Mouse (Mus musculus) forebrain, embryonic 12.5 days (tissue): ENCODE data around the gene Mylip. TPM values are rescaled to one million over a fixed set of nuclear protein-coding genes. Genes with fewer than 3 reads are reported as not detected.
A peak's percentile ranks its signal among the peaks of the same experiment; 100 is the strongest.

ENCODE experiments used
- ATAC-seq: fragments of 200-750 bp; cut with Nextera tagmentation; 2 replicates; pipeline ENCODE4 v1.8.0; 2017; ENCODE audit warnings: moderate TSS enrichment; ENCODE audit not compliant: low FRiP score
- H3K27ac ChIP-seq: fragments of 300-500 bp; sonication (generic); 2 replicates; pipeline ENCODE4 v1.5.1; 2016; ENCODE audit warnings: mild to moderate bottlenecking
- H3K27me3 ChIP-seq: fragments of 300-500 bp; sonication (generic); 2 replicates; pipeline ENCODE4 v1.6.1; 2016; ENCODE audit warnings: mild to moderate bottlenecking
- H3K36me3 ChIP-seq: fragments of 300-500 bp; sonication (generic); replicated peaks from 2 replicates; pipeline ENCODE4 v1.6.1; 2016; ENCODE audit warnings: mild to moderate bottlenecking
- H3K4me1 ChIP-seq: fragments of 300-500 bp; sonication (generic); 2 replicates; pipeline ENCODE4 v1.6.1; 2016
- H3K4me2 ChIP-seq: fragments of 300-500 bp; sonication (generic); 2 replicates; pipeline ENCODE4 v1.6.1; 2016; ENCODE audit warnings: mild to moderate bottlenecking, moderate library complexity
- H3K4me3 ChIP-seq: fragments of 300-500 bp; sonication (generic); replicated peaks from 2 replicates; pipeline ENCODE4 v1.5.1; 2016; ENCODE audit warnings: mild to moderate bottlenecking
- H3K9ac ChIP-seq: fragments of 300-500 bp; sonication (generic); 2 replicates; pipeline ENCODE4 v1.6.1; 2016; ENCODE audit warnings: mild to moderate bottlenecking
- H3K9me3 ChIP-seq: fragments of 300-500 bp; sonication (generic); 2 replicates; pipeline ENCODE4 v1.6.1; 2016
- WGBS: fragments of 180-500 bp; shearing (Covaris S2); methylation state at CpG from one replicate; pipeline ENCODE4 v1.1.7; 2016; 5-methylcytosine and 5-hydroxymethylcytosine counted together
- polyA plus RNA-seq: library from polyadenylated mRNA; unstranded; fragments of >200 nt; fragmentation: Nextera tagmentation; extraction: Ambion mirVana; gene quantifications from 2 replicates; pipeline ENCODE4 v1.2.1, GENCODE M21; 2016

The Mylip gene
- polyA plus RNA-seq, 1 experiment from 2014 or later, result 6.8 TPM

DNA sequence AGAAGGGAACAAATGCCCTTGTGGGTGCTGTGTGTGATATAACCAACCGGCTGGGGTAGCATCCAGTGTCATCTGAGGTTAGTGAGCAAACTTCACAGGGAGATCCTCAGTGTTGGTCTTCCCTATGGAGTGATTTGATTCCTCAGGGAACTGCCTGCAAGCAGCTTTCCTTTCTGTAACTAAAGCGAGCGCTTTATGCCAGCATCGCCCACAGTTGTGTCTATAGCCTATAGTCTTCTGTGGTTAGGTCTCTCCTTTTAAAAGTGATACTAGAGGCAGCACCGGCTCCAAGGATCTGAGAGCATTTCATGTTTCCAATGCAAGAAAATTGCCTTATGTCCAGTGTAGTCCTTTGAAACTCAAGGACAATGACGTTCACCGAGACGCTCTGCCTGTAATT, 54.7 kb downstream of the Mylip start:
- H3K4me3 ChIP-seq, result no peak overlapping the region
- H3K4me2 ChIP-seq, result no peak overlapping the region
- H3K9ac ChIP-seq, result no peak overlapping the region
- no peaks in the 10 kb centered on the region for H3K9me3 ChIP-seq
- H3K27me3 ChIP-seq, result peaks cover 4% of the 10 kb centered on the region; the same call in 1 of the 2 replicates
- H3K4me1 ChIP-seq, result 0 out of 2 replicates have a peak, but pooled peaks cover 3% of the 10 kb centered on the region
- H3K36me3 ChIP-seq, result no peaks in the 10 kb centered on the region
- ATAC-seq, result no peak
- WGBS, result 69% methylated on average over 8 of the region's 8 CpGs
- H3K27ac ChIP-seq, result no peak overlapping the region; the same call in 1 of the 2 replicates

- WGBS, result 76% methylated on average over 9 of the region's 9 CpGs
- H3K27me3 ChIP-seq, result peaks cover 4% of the 10 kb centered on the region; the same call in 1 of the 2 replicates
- H3K9ac ChIP-seq, result no peak overlapping the region
- no peak for ATAC-seq
- H3K27ac ChIP-seq, result no peak overlapping the region; the same call in 1 of the 2 replicates
- 0 out of 2 replicates have a peak, but pooled peaks cover 3% of the 10 kb centered on the region for H3K4me1 ChIP-seq
- H3K36me3 ChIP-seq, result no peaks in the 10 kb centered on the region
- H3K4me2 ChIP-seq, result no peak overlapping the region
- H3K4me3 ChIP-seq, result no peak overlapping the region
- no peaks in the 10 kb centered on the region for H3K9me3 ChIP-seq
These were observed 55.1 kb downstream of the Mylip start for GRCm38 (mm10) chr13:45444652-45445051.

GRCm38 (mm10) chr13:45446636-45447035, 57.1 kb downstream of the Mylip start:
- Histone ChIP-seq H3K27me3 (peaks cover 4% of the 10 kb centered on the region; the same call in 1 of the 2 replicates), H3K4me1 (0 out of 2 replicates have a peak, but pooled peaks cover 3% of the 10 kb centered on the region), H3K4me3 (no peak overlapping the region), H3K36me3 (no peaks in the 10 kb centered on the region), H3K4me2 (no peak overlapping the region), H3K27ac (no peak overlapping the region), H3K9me3 (no peaks in the 10 kb centered on the region), H3K9ac (no peak overlapping the region)
- no peak for ATAC-seq
- 84% methylated on average over 1 of the region's 1 CpGs for WGBS

- H3K9ac ChIP-seq, result no peak overlapping the region
- no peak overlapping the region for H3K27ac ChIP-seq
- no peak overlapping the region for H3K4me2 ChIP-seq
- ATAC-seq, result no peak
- WGBS, result 72% methylated on average over 7 of the region's 7 CpGs
- H3K9me3 ChIP-seq, result no peaks in the 10 kb centered on the region
- no peaks in the 10 kb centered on the region for H3K36me3 ChIP-seq
- H3K4me1 ChIP-seq, result peaks cover 13% of the 10 kb centered on the region
- H3K4me3 ChIP-seq, result no peak overlapping the region
- H3K27me3 ChIP-seq, result no peaks in the 10 kb centered on the region
These were observed 62.9 kb downstream of the Mylip start for GRCm38 (mm10) chr13:45452437-45452836.

DNA sequence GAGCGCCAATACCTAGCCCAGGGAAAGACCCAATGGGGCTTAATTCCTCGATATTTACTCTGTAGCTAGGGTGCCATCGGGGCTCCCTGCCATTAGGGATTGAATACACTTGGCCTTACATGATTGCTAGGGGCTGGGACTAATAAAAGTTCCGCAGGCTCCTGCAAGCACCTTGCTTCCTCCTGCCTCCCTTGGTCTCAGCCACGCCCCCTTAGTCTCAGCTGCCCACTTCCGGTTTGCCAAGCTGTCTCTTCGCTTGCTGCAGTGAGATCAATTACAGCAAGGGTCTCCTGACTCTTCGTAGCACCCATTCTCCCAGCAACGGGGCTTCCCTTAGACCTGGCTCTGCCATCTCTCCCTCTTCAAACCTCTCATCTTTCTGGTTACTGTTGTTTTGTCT, 63.5 kb downstream of the Mylip start:
- no peaks in the 10 kb centered on the region for H3K9me3 ChIP-seq
- H3K4me1 ChIP-seq, result peaks cover 13% of the 10 kb centered on the region
- no peak overlapping the region for H3K27ac ChIP-seq
- H3K27me3 ChIP-seq, result no peaks in the 10 kb centered on the region
- no peak overlapping the region for H3K4me3 ChIP-seq
- 69% methylated on average over 9 of the region's 9 CpGs for WGBS
- H3K36me3 ChIP-seq, result no peaks in the 10 kb centered on the region
- ATAC-seq, result no peak
- no peak overlapping the region for H3K9ac ChIP-seq
- no peak overlapping the region for H3K4me2 ChIP-seq

GRCm38 (mm10) chr13:45454044-45454443, 64.5 kb downstream of the Mylip start:
- no peak overlapping the region for H3K4me2 ChIP-seq
- no peaks in the 10 kb centered on the region for H3K27me3 ChIP-seq
- no peak overlapping the region for H3K27ac ChIP-seq
- H3K9ac ChIP-seq, result no peak overlapping the region
- no peak overlapping the region for H3K4me3 ChIP-seq
- 83% methylated on average over 1 of the region's 1 CpGs for WGBS
- no peaks in the 10 kb centered on the region for H3K36me3 ChIP-seq
- H3K4me1 ChIP-seq, result peaks cover 13% of the 10 kb centered on the region
- H3K9me3 ChIP-seq, result no peaks in the 10 kb centered on the region
- ATAC-seq, result no peak

GRCm38 (mm10) chr13:45454641-45455040, 65.1 kb downstream of the Mylip start:
- Histone ChIP-seq H3K9me3 (no peaks in the 10 kb centered on the region), H3K4me2 (no peak overlapping the region), H3K27me3 (no peaks in the 10 kb centered on the region), H3K27ac (no peak overlapping the region), H3K9ac (no peak overlapping the region), H3K4me3 (no peak overlapping the region), H3K4me1 (peaks cover 13% of the 10 kb centered on the region), H3K36me3 (no peaks in the 10 kb centered on the region)
- WGBS, result 19% methylated on average over 4 of the region's 4 CpGs
- no peak for ATAC-seq

DNA sequence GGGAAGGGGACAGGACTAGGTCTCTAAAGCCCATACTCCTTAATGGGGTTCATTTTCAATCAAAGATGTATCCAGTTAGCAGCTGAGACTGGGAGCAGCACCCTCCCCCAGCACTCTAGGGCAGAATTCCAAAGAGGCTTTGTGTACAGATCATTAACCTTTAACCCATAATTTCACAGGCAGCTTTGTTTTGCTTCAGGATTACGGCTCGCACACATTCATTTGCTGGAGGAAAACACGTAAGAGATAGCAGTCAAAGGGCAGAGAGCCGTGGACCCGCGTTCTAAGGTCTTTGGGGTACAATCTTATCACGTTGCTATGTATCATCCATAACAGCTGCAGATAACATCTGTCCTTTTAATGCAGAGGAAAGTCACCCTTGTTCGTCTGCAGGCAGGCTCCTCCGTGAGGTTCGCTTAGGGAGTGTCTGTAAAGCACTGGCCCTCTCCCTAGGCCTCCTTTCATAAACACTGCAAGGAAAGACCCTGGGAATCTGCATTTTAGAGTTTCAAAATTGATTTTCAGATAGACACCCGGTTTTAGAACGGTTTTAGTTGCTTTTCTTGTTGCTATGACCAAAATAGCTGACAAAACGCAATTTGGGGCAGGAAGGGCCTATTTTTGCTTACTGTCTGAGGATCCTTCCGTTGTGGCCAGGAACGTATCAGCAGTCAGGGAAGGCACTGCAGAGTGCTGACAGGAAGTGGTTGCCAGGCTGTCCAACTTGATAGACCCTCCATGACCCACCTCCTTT, 65.7 kb downstream of the Mylip start:
- Histone ChIP-seq H3K27ac (no peak overlapping the region), H3K4me3 (no peak overlapping the region), H3K4me1 (peaks cover 13% of the 10 kb centered on the region), H3K9me3 (no peaks in the 10 kb centered on the region), H3K27me3 (no peaks in the 10 kb centered on the region), H3K4me2 (peak overlapping the region; percentile 10), H3K36me3 (no peaks in the 10 kb centered on the region), H3K9ac (no peak overlapping the region)
- 0 out of 2 replicates have a peak, but pooled peaks have one; percentile 46 for ATAC-seq
- 23% methylated on average over 15 of the region's 15 CpGs for WGBS

DNA sequence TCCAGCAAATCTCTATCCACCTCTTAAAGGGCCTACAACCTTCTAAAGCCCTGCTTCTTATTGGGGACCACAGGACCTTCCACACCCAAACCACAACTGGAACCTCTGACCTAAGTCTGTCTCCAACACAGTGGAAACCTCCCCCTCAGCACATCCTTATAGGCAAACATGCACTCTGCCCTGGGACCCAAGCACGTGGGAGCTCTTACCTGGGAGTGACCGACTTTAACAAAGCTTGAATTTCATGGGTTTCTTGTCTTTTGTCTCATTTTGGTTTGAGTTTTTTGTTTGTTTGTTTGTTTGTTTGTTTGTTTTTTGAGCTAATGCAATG, 66.3 kb downstream of the Mylip start:
- no peak overlapping the region for H3K9ac ChIP-seq
- no peak overlapping the region for H3K27ac ChIP-seq
- ATAC-seq, result no peak
- H3K4me3 ChIP-seq, result no peak overlapping the region
- peaks cover 13% of the 10 kb centered on the region for H3K4me1 ChIP-seq
- H3K4me2 ChIP-seq, result no peak overlapping the region
- H3K27me3 ChIP-seq, result no peaks in the 10 kb centered on the region
- 70% methylated on average over 2 of the region's 2 CpGs for WGBS
- H3K9me3 ChIP-seq, result no peaks in the 10 kb centered on the region
- no peaks in the 10 kb centered on the region for H3K36me3 ChIP-seq

- no peak overlapping the region for H3K4me2 ChIP-seq
- no peak overlapping the region for H3K9ac ChIP-seq
- ATAC-seq, result no peak
- H3K4me1 ChIP-seq, result peaks cover 13% of the 10 kb centered on the region
- no peak overlapping the region for H3K27ac ChIP-seq
- no peak overlapping the region for H3K4me3 ChIP-seq
- no peaks in the 10 kb centered on the region for H3K27me3 ChIP-seq
- 86% methylated on average over 7 of the region's 7 CpGs for WGBS
- H3K9me3 ChIP-seq, result no peaks in the 10 kb centered on the region
- no peaks in the 10 kb centered on the region for H3K36me3 ChIP-seq
These were observed 67.9 kb downstream of the Mylip start for GRCm38 (mm10) chr13:45457459-45457858.

DNA sequence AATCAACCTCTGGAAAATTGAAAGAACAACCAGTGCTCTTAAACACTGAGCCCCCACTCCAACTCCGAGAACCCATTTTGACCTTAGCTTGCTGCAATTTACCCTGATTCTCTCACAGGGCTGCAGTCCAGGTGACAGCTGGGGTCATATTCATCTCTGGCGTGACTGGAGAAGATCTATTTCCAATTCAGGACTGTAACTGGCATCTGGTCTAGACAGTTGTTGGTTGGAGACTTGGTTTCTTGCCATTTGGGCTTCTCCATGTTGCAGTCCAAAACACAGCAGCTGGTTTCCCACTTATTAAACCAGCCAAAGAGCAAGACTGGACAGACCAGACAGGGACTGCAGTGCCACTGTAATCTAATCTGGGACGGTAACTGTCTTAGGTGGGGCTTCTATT, 70.6 kb downstream of the Mylip start:
- H3K9me3 ChIP-seq, result no peaks in the 10 kb centered on the region
- H3K4me1 ChIP-seq, result peaks cover 7% of the 10 kb centered on the region
- H3K27ac ChIP-seq, result no peak overlapping the region
- H3K4me3 ChIP-seq, result no peak overlapping the region
- H3K4me2 ChIP-seq, result no peak overlapping the region
- no peak for ATAC-seq
- no peak overlapping the region for H3K9ac ChIP-seq
- 87% methylated on average over 3 of the region's 3 CpGs for WGBS
- H3K27me3 ChIP-seq, result no peaks in the 10 kb centered on the region
- H3K36me3 ChIP-seq, result no peaks in the 10 kb centered on the region

DNA sequence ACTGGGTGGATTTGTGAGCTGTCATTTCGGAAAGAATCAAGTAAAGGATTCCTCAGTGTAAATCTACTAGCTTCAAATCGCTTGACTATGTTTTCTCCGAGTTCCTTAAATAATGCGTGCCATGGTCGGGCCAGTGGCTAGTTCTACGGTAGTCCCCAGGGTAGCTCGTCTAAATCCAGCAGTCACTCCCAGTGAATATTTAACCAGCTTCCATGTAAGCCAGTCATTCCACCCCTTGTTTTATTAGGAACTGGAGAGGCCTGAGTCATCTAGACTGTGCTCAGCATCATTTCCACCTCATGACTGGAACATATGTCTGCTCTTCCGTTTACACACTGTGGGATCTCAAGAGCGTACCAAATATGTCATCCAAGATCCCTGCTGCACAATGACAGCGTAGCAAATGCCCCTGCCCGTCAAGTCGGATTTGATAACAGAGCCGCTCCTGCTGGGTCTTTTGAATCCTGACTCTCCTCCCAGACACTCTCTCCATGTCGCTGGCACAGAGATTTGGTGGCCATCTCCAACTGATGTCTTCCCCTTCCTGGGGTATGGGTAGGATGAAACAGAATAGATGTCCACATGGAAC, 71.9 kb downstream of the Mylip start:
- Histone ChIP-seq H3K9me3 (no peaks in the 10 kb centered on the region), H3K36me3 (no peaks in the 10 kb centered on the region), H3K27me3 (0 out of 2 replicates have a peak, but pooled peaks cover under 1% of the 10 kb centered on the region), H3K27ac (no peak overlapping the region), H3K4me2 (no peak overlapping the region), H3K4me3 (no peak overlapping the region), H3K9ac (no peak overlapping the region), H3K4me1 (no peaks in the 10 kb centered on the region)
- ATAC-seq, result no peak
- WGBS, result 87% methylated on average over 14 of the region's 14 CpGs
